Mouse (Mus musculus) ZHBTc4 (cell line): ENCODE results near the gene Tbx21.
A peak's percentile ranks its signal among the peaks of the same experiment; 100 is the strongest.

Experiments used
- DNase-seq: peaks from one replicate; pipeline ENCODE4 v3.0.0-alpha.2; 2011; ENCODE audit warnings: low read depth, low spot score

Tbx21 gene

DNA sequence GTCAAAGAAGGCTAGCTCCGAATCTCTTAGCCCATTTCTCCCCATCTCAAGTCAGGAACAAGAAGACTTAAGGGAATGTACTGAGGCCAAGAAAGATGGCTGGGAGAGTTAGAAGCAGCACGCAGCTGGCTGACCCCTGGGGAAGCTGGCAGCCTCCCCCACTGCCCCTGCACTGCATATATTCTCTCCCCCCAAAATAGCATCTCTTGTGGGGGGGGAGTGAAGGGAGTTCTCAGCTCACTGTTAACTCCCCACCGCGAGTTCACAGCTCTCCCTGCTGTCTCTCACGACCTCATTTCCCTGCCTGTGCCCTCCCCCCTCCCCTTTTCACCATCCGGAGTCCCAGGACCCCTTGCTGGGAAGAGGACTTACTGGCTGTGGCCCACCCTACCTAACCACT is 17.1 kb upstream of the Tbx21 start:
- DNase-seq: no peak

DNA sequence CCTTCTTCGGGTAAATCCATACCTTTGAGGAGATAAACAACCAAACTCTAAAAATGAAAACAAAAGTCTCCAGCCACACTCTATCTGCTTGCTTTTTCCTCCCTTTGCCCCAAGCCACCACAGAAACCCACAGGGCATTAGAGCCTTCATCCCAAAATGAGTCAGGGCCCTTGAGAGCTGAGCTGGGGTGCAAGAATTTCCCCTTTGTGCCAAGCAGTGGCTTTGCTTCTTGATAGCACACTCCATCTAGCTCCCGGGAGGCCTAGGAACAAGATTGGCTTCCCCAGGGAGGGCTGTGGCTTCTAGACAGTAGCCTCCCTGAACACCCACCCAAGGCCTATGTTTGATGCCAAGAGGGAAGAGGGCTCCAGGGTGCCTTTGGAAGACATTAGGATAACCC is 16.6 kb upstream of the Tbx21 start:
- no peak for DNase-seq

DNA sequence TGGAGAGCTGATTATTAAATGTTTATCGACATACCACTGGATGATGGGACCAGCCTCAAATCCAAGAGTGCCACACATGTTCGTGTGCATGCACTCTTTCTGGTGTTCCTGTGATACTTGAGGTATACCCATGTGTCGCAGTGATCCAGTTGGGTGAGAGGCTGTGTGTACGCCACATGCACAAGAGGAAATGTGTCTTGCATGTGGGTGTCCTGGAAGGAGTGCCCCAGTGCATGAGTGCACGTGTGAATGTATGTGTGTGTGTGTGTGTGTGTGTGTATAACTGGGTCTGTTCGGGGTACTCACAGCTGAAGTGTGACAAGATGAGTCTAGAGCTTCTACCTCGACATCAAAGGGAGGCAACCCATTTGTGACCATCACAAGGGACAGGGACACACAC is 15.2 kb upstream of the Tbx21 start:
- no peak for DNase-seq

DNA sequence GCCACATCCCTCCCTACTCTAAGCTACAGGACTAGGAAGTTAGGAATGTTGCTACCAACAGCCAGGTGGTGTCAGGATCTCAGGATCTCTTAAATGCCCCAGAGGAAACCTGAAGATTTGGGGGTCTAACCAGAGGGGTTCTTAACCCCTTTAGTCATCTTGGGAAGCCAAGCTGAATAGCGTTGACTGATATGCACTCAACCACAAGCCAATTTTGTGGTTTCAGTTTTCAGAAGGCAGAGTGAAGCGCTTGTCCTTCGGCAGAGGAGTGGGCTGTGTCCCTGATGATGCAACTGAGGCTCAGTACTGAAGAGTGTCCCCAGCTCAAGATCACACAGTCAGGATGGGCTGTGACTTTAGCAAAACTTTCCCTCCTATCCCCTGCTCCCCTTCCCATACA is 13.8 kb upstream of the Tbx21 start:
- no peak for DNase-seq

DNA sequence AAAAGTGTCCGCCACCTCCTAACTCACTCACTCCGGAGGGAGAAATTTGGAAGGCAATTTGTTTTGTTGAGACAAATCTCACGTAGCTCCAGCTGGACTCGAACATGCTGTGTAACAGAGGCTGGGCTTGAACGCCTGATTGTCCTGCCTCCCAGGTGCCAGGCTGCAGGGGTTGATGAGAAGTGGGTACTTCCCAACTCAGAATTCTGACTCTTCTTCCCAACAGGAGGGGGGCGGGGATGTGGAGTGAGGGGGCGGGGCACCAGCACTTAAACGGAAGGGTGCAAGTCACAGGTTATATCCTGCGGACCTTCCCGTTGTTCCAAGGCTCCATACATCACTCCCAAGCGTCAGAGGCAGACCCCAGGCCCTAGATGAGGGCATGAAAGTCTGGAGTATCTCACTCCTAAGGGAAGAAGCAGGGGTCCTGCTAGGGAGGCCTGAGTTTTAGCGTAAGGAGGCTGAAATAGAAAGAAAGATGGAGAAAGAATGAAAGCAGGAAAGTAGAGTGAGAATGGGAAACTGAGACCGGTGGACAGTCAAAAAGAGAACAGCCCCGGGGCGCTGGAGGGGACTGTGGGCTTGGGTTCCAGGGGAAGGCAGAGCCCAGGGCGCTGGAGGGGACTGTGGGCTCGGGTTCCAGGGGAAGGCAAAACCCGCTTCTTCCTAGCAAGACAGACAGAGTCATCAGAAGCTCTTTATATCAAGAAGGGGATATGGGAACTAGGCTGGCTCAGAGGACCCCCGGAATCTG is 12.5 kb upstream of the Tbx21 start:
- peak; percentile 52 for DNase-seq

DNA sequence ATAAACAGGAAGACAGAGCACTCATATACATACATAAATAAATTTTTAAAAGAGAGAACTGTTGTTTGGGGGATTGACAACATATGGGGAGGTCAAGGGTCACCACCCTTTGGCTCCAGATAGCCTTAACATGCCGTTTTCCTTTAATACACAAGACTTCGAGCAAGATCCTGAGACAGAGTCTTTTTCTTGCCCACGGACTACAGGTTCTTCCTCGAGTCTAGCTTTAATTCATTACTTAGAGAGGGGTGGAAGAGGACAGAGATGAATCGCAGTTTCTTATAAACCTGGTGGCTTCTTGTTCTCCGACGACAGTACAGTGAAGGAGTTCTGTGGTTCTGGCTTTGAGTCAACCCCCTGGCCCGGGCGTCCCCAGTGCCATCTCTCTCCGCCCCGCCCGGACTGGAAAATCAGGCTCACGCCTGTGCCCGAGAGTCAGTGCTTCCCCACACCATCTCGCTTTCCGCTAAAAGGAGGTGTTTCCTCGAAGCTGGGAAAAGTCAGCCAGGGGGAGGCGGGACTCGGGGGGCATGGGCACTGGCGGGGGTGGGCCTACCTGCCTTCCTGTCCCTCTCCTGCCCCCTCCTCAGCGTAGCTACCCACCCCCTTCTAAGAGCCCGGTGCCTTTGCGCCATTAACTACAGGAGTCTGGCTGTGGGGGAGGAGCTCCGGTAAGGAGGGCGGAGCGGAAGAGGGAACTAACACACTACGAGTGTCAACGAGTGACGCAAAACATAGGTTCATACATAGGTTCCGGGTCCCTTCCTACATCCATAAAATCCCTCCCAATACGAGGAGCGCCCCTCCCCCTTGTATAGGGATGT is 11.7 kb upstream of the Tbx21 start:
- DNase-seq: peak; percentile 50

DNA sequence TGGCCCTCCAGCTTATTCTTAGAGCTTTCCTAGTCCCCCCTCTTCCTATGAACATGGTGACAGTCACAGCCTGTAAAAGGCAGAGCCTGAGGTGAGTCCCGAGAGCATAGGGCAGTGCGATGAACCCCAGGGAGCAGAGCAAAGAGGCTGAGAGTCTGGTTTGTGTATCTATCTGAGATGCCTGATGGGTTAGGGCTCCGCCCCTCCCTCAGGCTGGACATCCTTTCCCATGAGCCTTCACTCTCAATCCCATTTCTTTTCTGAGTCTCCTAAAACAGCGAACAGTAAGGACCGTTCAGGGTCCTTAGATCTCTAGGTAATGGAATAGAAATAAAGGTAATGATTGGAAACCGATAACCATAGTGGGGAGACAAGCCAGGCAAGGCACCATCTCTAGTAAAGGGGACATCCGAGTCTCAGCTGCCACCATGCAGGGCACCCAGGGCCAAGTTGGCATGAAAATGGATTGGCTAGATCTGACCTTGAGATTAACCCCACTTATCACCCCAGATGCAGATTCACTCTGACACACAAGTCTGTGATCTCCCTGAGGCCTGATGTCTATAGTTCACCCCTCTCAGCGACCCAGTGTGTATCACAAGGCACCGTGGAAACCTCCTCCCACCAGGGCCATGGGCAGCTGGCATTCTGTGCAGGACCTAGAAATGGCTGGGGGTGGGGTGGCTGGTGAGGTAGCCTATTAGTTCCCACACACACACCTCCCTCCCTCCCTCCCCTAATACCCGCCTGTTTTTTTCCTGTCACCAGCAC is 9.3 kb upstream of the Tbx21 start:
- no peak for DNase-seq

DNA sequence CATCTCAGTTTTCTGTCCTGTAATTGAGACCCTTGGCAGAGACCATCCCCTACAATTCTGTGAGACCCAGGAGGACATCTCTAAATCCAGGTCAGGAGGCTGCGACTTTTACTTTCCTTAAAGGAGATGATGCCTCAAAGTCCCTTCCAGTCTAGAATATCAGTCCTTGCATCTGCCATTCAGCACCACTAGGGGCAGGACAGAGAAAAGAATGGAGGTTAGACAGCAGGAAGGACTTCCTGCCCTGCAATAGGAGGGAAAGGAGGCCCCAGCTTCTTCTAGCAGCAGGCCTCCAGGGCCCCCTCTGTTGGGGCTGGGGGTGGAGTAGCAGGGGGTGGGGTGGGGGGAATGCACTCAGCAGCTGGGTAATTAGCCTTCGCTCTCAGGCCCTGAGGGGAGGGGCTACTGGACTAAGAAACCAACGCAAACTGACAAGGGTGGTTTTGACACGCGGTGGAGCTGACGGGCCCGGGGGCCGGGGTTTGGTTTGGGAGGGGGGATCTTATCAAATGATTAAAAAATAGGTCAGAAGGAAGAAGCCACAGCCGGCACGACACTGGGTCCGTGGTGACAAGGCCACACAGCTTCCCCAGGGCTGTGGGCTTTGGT is 8.3 kb upstream of the Tbx21 start:
- DNase-seq: peak; percentile 57

DNA sequence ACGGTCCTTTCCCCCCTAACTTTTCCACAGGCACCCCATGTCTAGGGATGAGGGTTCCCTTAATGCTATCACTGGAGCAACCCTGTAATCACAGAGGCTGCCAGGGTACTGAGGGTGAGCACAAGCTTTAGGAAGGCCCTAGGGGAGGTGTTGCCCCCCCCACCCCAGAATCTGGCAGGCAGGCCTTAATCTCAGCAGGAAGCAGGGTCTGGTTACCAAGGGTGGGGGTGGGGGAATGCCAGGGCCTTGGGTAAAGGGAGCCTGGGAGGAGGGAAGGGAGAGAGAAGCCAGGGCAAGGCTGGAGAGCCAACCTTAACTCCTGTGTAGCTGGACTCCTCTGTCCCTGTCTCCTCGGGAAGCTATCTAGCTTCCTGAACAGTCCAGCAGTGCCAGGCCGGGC is 5.5 kb upstream of the Tbx21 start:
- DNase-seq: no peak

DNA sequence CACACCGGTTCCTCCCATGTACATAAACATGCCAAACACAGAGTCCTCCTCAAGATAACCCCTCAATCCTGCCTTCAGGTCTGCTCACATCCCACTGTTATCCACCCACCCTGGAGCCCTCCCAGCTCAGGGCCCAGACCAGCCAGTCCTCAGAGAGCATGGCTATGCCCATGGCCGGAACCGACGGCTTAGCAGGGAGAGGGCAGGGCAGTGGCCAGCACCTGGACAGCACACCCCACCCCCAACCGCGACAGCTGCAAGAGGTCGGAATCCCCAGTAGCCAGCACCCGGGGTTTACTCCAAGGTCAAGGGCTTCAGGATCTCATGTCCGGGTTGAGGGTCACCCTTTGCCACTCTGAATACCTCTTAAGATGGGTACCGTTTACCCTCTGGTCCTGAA is 5.1 kb upstream of the Tbx21 start:
- no peak for DNase-seq

DNA sequence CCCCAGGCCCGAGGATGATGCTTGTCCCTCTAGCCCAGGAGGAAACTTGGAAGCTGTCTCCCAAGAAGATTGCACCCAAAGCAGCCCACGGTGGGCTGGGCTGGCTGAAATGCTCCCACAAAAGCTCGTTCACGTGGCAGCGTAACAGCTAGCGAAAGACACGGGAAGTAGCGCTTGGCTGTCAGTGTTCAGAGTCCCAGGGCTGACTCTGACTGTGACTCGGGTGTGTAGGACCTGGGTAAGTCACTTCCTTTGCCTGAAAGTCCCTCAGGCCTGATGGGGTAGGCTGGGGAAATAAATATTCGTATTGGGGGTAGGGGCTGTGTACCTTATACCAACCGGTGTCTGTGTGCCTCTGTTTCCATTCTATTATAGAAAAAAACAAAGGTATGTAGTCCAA is 666 bp upstream of the Tbx21 start:
- no peak for DNase-seq

DNA sequence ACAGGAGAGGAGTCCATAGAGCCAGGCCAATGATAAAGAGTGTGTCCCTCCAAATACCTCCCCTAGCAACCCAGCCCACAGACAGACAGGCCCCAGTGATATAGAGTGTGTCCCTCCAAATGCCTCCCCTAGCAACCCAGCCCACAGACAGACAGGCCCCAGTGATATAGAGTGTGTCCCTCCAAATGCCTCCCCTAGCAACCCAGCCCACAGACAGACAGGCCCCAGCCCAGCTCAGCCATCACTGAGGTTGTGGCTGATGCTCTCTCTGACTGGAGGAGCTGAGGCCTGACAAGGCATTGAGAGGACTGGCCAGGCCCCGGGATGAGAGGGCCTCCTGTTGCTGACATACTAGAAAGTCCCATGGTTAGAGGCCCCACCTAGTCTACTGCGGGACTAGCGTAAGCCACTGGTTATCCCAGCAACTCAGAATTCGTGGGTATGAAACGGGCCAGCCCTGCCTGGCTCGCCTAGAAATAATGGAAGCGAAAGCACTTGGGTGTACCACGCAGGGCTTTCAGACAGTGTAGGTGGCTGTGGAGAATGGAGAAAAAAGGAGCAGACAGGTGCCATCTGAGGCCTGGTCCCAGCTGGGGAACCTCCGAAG is 2.5 kb downstream of the Tbx21 start:
- DNase-seq: no peak

DNA sequence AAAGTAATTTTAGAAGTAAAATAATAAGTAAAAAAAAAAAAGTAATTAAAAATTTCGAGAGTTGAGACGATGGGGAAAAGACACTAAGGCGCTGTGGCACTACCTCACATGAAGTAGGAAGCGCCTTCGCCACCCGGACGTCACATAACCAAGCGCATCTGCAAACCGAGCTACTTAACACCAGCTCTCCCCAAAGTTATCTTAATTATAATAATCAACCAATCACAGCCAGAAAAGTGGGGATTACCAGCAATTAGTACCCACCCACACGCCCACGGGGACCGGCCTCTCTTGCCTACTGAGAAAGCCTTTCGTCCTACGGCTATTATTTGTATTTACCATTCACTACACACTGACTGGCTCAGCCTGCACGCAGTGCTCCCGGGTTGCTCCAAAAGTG is 6.2 kb downstream of the Tbx21 start:
- DNase-seq: no peak

DNA sequence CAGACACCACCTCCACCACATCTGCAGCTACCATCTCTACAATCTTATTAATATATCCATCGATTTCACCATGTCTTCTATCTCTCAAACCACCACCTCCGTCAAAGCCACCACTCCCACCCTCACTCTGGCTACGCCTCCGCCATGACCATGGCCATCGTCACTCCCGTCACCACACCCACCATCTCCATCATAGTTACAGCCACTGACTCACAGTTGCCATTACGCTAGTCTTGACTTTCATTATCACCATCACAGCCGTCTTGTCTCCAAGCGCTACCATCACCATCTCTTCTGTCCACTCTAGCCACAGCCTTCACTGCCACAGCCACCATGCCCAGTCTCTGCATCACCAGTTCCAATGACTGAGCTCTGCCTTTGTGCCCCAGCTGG is 11.0 kb downstream of the Tbx21 start:
- no peak for DNase-seq

DNA sequence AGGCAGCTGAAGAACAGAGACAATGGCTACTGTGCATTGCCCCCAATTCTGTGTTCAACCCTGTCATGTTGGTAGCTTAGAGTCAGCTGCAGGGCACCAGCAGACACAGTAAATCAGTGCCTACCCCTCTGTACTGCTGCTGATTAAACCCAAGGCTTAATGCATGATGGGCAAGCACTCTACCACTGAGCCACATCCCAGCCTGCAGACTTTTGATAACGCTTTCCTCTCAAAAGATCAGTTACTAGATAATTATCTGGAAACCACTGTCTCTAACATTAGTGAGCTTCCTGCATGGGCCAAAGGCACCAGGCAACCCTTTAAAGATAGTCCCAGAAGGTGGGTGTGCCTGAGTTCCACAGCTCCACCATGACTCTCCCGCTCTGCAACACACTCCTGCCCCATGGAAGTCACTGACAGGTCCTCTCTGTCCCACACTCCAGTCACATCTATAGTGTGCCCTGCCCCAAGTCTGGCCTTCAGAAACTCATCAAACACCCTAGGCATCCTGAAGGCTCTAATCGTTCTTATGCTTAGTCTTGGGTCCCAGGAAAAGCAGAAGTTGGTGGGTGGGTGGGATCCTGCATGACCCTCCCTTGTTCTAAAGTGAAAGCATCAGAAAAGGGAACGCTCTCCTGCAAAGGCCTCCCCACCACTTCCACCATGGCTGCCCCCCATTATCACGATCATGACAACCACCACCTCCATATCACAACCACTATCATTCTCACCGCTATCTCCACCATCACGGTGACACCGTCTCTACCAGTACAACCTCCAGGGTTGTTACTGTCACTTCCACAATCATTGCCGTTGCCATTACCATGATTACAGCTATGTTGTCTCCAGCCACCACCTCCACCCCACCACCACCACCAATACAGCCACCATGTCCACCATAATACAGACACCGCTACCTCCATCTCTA is 11.7 kb downstream of the Tbx21 start:
- no peak for DNase-seq

DNA sequence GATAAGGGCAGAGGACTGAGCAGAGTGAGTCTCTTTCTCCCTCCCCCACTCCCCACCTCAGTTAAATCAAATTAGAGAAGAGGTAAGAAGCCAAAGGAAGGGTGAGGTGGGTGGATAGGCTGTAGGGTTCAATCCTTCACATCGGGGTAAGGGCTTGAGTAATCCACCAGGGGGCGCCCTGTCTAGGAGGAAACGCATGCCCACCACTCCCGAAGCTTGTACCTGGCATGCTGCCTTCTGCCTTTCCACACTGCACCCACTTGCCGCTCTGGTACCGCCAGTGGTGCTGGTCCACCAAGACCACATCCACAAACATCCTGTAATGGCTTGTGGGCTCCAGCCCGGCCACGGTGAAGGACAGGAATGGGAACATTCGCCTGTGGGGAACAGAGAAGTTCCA is 13.4 kb downstream of the Tbx21 start:
- peak; percentile 76 for DNase-seq

DNA sequence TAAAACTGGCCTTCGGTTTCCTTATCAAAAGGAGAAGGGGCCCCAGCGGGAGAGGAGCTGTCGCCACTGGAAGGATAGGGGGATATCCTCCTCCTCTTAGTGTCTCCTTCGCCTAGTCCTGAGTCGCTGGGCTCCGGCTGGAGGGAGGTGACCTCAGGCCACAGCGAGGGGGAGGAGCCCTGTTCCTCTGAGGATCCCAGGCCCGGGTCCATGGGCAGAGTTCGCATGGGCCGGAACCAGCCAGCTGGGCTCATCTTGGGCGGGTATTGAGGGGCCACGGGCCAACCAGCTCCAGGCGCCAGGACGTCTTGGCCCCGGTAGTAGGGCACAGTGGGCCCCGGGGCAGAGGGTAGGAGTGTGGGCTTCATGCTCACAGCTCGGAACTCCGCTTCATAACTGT is 16.3 kb downstream of the Tbx21 start:
- no peak for DNase-seq

DNA sequence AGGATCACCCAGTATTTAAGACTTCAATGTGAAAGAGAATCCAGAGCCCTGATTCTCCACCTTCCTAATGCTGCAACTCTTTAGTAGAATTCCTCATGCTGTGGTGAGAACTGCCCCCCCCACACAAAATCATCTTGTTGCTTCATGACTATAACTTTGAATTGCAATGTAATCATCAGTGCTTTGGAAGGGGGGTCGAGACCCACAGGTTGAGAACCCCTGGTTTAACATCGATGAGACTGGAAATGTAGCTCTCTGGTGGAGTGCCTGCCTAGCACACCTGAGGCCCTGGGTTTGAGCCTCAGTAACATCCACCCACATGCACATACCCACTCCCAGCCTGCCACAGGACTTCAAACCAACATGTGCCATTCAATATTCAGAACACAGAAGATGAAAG is 20.5 kb downstream of the Tbx21 start:
- no peak for DNase-seq

DNA sequence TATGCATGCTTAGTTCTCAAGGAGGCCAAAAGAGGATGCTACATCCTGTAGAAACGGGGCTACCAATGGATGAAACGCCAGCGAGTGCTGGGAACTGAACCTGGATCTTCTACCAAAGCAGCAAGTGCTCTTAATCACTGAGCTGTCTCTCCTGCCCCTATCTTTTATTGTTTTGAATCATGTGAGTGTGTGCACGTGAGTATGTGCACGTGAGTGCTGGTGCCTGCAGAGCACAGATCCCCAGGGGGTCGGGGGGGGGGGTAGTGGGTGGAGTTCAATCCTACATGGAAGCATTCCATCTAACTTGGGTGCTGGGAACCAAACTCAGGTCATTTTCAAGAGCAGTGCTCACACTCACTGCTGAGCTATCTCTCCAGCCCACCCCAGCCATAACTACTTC is 28.8 kb downstream of the Tbx21 start:
- DNase-seq: peak; percentile 66

DNA sequence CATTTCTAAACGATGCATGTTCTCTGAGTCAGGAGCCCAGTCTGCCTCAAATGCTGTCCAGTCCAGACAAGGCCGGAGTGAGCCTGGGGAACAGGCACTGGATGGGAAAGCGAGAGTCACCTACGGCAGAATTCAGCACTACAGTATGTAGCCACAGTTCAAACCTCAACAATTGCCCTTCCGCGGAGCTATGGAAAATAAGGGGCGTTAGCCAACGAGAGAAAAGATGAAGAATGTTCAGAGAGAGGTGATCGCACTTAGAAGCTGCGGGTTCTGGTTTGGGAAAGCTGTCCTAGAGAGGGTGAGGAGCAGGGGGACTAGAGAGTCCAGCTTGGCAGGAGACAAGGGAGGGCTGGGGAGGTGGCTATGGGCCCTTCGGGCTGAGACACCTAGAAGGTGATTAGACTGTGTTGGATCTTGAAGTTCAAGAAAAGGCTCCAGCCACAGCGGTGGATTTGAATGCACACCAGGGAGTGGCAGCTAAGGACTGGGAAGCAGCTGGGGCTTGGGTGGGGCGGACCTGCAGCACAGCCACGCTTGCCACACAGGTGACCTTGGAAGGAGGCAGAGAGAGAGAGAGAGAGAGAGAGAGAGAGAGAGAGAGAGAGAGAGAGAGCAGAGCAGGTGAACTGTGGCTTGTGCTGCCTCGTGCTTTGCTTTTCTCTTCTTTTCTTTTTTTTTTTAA is 30.2 kb downstream of the Tbx21 start:
- DNase-seq: peak; percentile 79
